Mouse (Mus musculus) gastrocnemius, postnatal 4 days (tissue): ENCODE results near the gene Card11. TPM values are rescaled to one million over a fixed set of nuclear protein-coding genes. Genes with fewer than 3 reads are reported as not detected.

ENCODE experiments used
- microRNA-seq: library from miRNA; unstranded; fragments of <30 nt; microRNA quantifications from one replicate; pipeline ENCODE4 v1.2.0, GENCODE M21; 2021
- total RNA-seq, 2 experiments: library from RNA; stranded (reverse); gene quantifications; 2 replicates each; pipeline ENCODE4 v1.2.3; 2021

The Card11 gene
- total RNA-seq, 2 experiments from 2014 or later: 0.20 to 0.26 TPM

Small RNA genes lying within 50 kb of the gene (microRNA-seq; reads per million reads assigned to microRNA genes)
- gene Gm44385: not detected

Other genes starting within 250 kb of the Card11 start
- gene Gna12, start 170.2 kb downstream of the Card11 start, total RNA-seq: 10 to 100 TPM; 52.0 to 55.5 TPM
- 10 to 100 TPM; 13.5 to 15.7 TPM for gene Sdk1, start 240.9 kb upstream of the Card11 start, total RNA-seq